Mouse (Mus musculus): ENCODE measurements around the gene Lmod3. TPM values are rescaled to one million over a fixed set of nuclear protein-coding genes. Genes with fewer than 3 reads are reported as not detected.

Gene Lmod3
- polyA plus RNA-seq, 1 experiment from 2014 or later = 0.07 TPM

GRCm38 (mm10) chr6:97290687-97291086 lies 38.1 kb upstream of the Lmod3 start:
- Histone ChIP-seq H3K4me2 (replicated peaks) (no peak overlapping the region), H3K27ac (no peak overlapping the region), H3K4me1 (replicated peaks) (peaks cover 10% of the 10 kb centered on the region; the same call in 1 of the 2 replicates), H3K27me3 (no peaks in the 10 kb centered on the region), H3K9ac (replicated peaks) (no peak overlapping the region), H3K4me3 (replicated peaks) (no peak overlapping the region), H3K36me3 (peaks cover 51% of the 10 kb centered on the region), H3K9me3 (no peaks in the 10 kb centered on the region)
- 66% methylated on average over 3 of the region's 3 CpGs for WGBS
- ATAC-seq = no peak

- 96% methylated on average over 4 of the region's 4 CpGs for WGBS
- Histone ChIP-seq H3K9me3 (no peaks in the 10 kb centered on the region), H3K4me3 (replicated peaks) (no peak overlapping the region), H3K27ac (no peak overlapping the region), H3K27me3 (no peaks in the 10 kb centered on the region), H3K4me1 (replicated peaks) (peaks cover 10% of the 10 kb centered on the region; the same call in 1 of the 2 replicates), H3K36me3 (peaks cover 43% of the 10 kb centered on the region), H3K9ac (replicated peaks) (no peak overlapping the region), H3K4me2 (replicated peaks) (no peak overlapping the region)
- no peak for ATAC-seq
Observed at GRCm38 (mm10) chr6:97289838-97290237, 37.3 kb upstream of the Lmod3 start.

GRCm38 (mm10) chr6:97289316-97289820 lies 36.8 kb upstream of the Lmod3 start:
- Histone ChIP-seq H3K4me3 (replicated peaks) (no peak overlapping the region), H3K9ac (replicated peaks) (no peak overlapping the region), H3K36me3 (peaks cover 38% of the 10 kb centered on the region), H3K27me3 (no peaks in the 10 kb centered on the region), H3K4me2 (replicated peaks) (no peak overlapping the region), H3K9me3 (no peaks in the 10 kb centered on the region), H3K4me1 (replicated peaks) (peaks cover 10% of the 10 kb centered on the region; the same call in 1 of the 2 replicates), H3K27ac (no peak overlapping the region)
- ATAC-seq = no peak
- WGBS = 77% methylated on average over 10 of the region's 10 CpGs

GRCm38 (mm10) chr6:97288047-97288855 lies 35.7 kb upstream of the Lmod3 start:
- 85% methylated on average over 19 of the region's 19 CpGs for WGBS
- Histone ChIP-seq H3K36me3 (peaks cover 34% of the 10 kb centered on the region), H3K27ac (no peak overlapping the region), H3K9ac (replicated peaks) (no peak overlapping the region), H3K4me2 (replicated peaks) (no peak overlapping the region), H3K9me3 (no peaks in the 10 kb centered on the region), H3K27me3 (no peaks in the 10 kb centered on the region), H3K4me1 (replicated peaks) (peaks cover 10% of the 10 kb centered on the region; the same call in 1 of the 2 replicates), H3K4me3 (replicated peaks) (no peak overlapping the region)
- ATAC-seq = no peak

- no peaks in the 10 kb centered on the region for H3K9me3 ChIP-seq
Observed at GRCm38 (mm10) chr6:97286332-97286731, 33.8 kb upstream of the Lmod3 start.

GRCm38 (mm10) chr6:97283676-97284075 lies 31.1 kb upstream of the Lmod3 start:
- peaks cover 5% of the 10 kb centered on the region; the same call in 1 of the 2 replicates for H3K4me1 ChIP-seq (replicated peaks)
- no peak overlapping the region for H3K27ac ChIP-seq
- no peaks in the 10 kb centered on the region for H3K9me3 ChIP-seq
- H3K4me3 ChIP-seq (replicated peaks) = no peak overlapping the region
- WGBS = 100% methylated on average over 1 of the region's 1 CpGs
- ATAC-seq = no peak
- H3K27me3 ChIP-seq = 0 out of 2 replicates have a peak, but pooled peaks cover 3% of the 10 kb centered on the region
- no peak overlapping the region for H3K4me2 ChIP-seq (replicated peaks)
- peaks cover 17% of the 10 kb centered on the region for H3K36me3 ChIP-seq
- no peak overlapping the region for H3K9ac ChIP-seq (replicated peaks)

More at GRCm38 (mm10) chr6:97286332-97286731, 33.8 kb upstream of the Lmod3 start:
- peaks cover 19% of the 10 kb centered on the region for H3K36me3 ChIP-seq
- no peak for ATAC-seq
- no peak overlapping the region for H3K4me2 ChIP-seq (replicated peaks)
- no peaks in the 10 kb centered on the region for H3K27me3 ChIP-seq
- WGBS = 92% methylated on average over 5 of the region's 5 CpGs
- H3K4me1 ChIP-seq (replicated peaks) = peaks cover 7% of the 10 kb centered on the region; the same call in 1 of the 2 replicates
- H3K9ac ChIP-seq (replicated peaks) = no peak overlapping the region
- no peak overlapping the region for H3K27ac ChIP-seq
- H3K4me3 ChIP-seq (replicated peaks) = no peak overlapping the region

- ATAC-seq = no peak
- H3K4me1 ChIP-seq (replicated peaks) = peaks cover 11% of the 10 kb centered on the region
- peaks cover under 1% of the 10 kb centered on the region; the same call in 1 of the 2 replicates for H3K36me3 ChIP-seq
- 35% methylated on average over 6 of the region's 6 CpGs for WGBS
- no peak overlapping the region for H3K4me2 ChIP-seq (replicated peaks)
- peaks cover 9% of the 10 kb centered on the region; the same call in 1 of the 2 replicates for H3K27me3 ChIP-seq
- no peak overlapping the region for H3K9ac ChIP-seq (replicated peaks)
- no peak overlapping the region for H3K4me3 ChIP-seq (replicated peaks)
- no peaks in the 10 kb centered on the region for H3K9me3 ChIP-seq
- H3K27ac ChIP-seq = no peak overlapping the region
Observed at GRCm38 (mm10) chr6:97278878-97279277, 26.3 kb upstream of the Lmod3 start.

- Histone ChIP-seq H3K36me3 (no peaks in the 10 kb centered on the region), H3K4me1 (replicated peaks) (peaks cover 11% of the 10 kb centered on the region), H3K9ac (replicated peaks) (0 out of 2 replicates have a peak overlapping the region, but pooled peaks have one; percentile 19), H3K4me3 (replicated peaks) (peak overlapping the region; percentile 16; the same call in 1 of the 2 replicates), H3K27ac (no peak overlapping the region), H3K27me3 (peaks cover 10% of the 10 kb centered on the region; the same call in 1 of the 2 replicates), H3K4me2 (replicated peaks) (peak overlapping the region; percentile 48), H3K9me3 (no peaks in the 10 kb centered on the region)
- 3% methylated on average over 19 of the region's 19 CpGs for WGBS
- ATAC-seq = peak; percentile 79
Observed at GRCm38 (mm10) chr6:97278014-97278787, 25.6 kb upstream of the Lmod3 start.

GRCm38 (mm10) chr6:97276890-97277497 lies 24.4 kb upstream of the Lmod3 start:
- Histone ChIP-seq H3K27ac (no peak overlapping the region), H3K36me3 (no peaks in the 10 kb centered on the region), H3K9ac (replicated peaks) (no peak overlapping the region), H3K4me3 (replicated peaks) (no peak overlapping the region), H3K4me2 (replicated peaks) (no peak overlapping the region), H3K27me3 (peaks cover 12% of the 10 kb centered on the region; the same call in 1 of the 2 replicates), H3K9me3 (no peaks in the 10 kb centered on the region), H3K4me1 (replicated peaks) (peaks cover 11% of the 10 kb centered on the region)
- 72% methylated on average over 5 of the region's 5 CpGs for WGBS
- ATAC-seq = 0 out of 2 replicates have a peak, but pooled peaks have one; percentile 51

GRCm38 (mm10) chr6:97276366-97276765 lies 23.8 kb upstream of the Lmod3 start:
- WGBS = 22% methylated on average over 4 of the region's 4 CpGs
- H3K9ac ChIP-seq (replicated peaks) = no peak overlapping the region
- no peak overlapping the region for H3K27ac ChIP-seq
- H3K4me3 ChIP-seq (replicated peaks) = no peak overlapping the region
- no peak overlapping the region; the same call in 1 of the 2 replicates for H3K4me2 ChIP-seq (replicated peaks)
- H3K27me3 ChIP-seq = peaks cover 12% of the 10 kb centered on the region; the same call in 1 of the 2 replicates
- ATAC-seq = peak; percentile 55
- peaks cover 11% of the 10 kb centered on the region for H3K4me1 ChIP-seq (replicated peaks)
- H3K36me3 ChIP-seq = no peaks in the 10 kb centered on the region
- H3K9me3 ChIP-seq = no peaks in the 10 kb centered on the region

GRCm38 (mm10) chr6:97275760-97276159 lies 23.2 kb upstream of the Lmod3 start:
- peak overlapping the region; percentile 36; the same call in 1 of the 2 replicates for H3K9ac ChIP-seq (replicated peaks)
- no peaks in the 10 kb centered on the region for H3K9me3 ChIP-seq
- peaks cover 11% of the 10 kb centered on the region for H3K4me1 ChIP-seq (replicated peaks)
- H3K4me3 ChIP-seq (replicated peaks) = no peak overlapping the region
- no peak overlapping the region; the same call in 1 of the 2 replicates for H3K4me2 ChIP-seq (replicated peaks)
- no peaks in the 10 kb centered on the region for H3K36me3 ChIP-seq
- no peak for ATAC-seq
- no peak overlapping the region for H3K27ac ChIP-seq
- peaks cover 12% of the 10 kb centered on the region; the same call in 1 of the 2 replicates for H3K27me3 ChIP-seq
- 54% methylated on average over 4 of the region's 4 CpGs for WGBS
